Mouse (Mus musculus) ES-Bruce4 (cell line): ENCODE measurements around the gene Fli1. TPM values are rescaled to one million over a fixed set of nuclear protein-coding genes. Genes with fewer than 3 reads are reported as not detected.

Source experiments
- H3K27ac ChIP-seq: 2 replicates; pipeline ENCODE4 v1.5.1; 2012; ENCODE audit warnings: low read length, inconsistent platforms; ENCODE audit not compliant: insufficient read depth
- H3K27me3 ChIP-seq: 2 replicates; pipeline ENCODE4 v1.6.1; 2012; ENCODE audit warnings: mild to moderate bottlenecking, low read length, inconsistent platforms; ENCODE audit not compliant: control insufficient read depth, poor library complexity, insufficient read depth, severe bottlenecking
- H3K36me3 ChIP-seq: 2 replicates; pipeline ENCODE4 v1.6.1; 2012; ENCODE audit warnings: inconsistent platforms, mild to moderate bottlenecking, low read length, moderate library complexity; ENCODE audit not compliant: control insufficient read depth, poor library complexity, insufficient read depth, severe bottlenecking
- H3K4me1 ChIP-seq: one replicate; pipeline ENCODE4 v1.8.1; 2011; ENCODE audit warnings: low read length; ENCODE audit not compliant: control insufficient read depth, insufficient read depth
- H3K4me3 ChIP-seq: 2 replicates; pipeline ENCODE4 v1.5.1; 2011; ENCODE audit warnings: low read depth, mild to moderate bottlenecking, low read length
- H3K9ac ChIP-seq: 2 replicates; pipeline ENCODE4 v1.6.1; 2012; ENCODE audit warnings: low read depth, mild to moderate bottlenecking, inconsistent platforms; ENCODE audit not compliant: poor library complexity, severe bottlenecking
- H3K9me3 ChIP-seq: replicated peaks from 2 replicates; pipeline ENCODE4 v1.6.1; 2012; ENCODE audit warnings: mild to moderate bottlenecking, low read length, inconsistent platforms; ENCODE audit not compliant: control insufficient read depth, poor library complexity, insufficient read depth, severe bottlenecking
- CTCF ChIP-seq: IDR thresholded peaks from one replicate; pipeline ENCODE4 v1.8.1; 2011; ENCODE audit warnings: low read depth, low read length
- EP300 ChIP-seq: IDR thresholded peaks from 2 replicates; pipeline ENCODE4 v1.6.1; 2011; ENCODE audit warnings: low read depth, low read length; ENCODE audit not compliant: insufficient read depth
- POLR2A ChIP-seq: IDR thresholded peaks from one replicate; pipeline ENCODE4 v1.8.1; 2011; ENCODE audit warnings: low read length; ENCODE audit not compliant: insufficient read depth
- polyA plus RNA-seq: library from polyadenylated mRNA; stranded (reverse); fragments of >200 nt; gene quantifications from 2 replicates; pipeline ENCODE4 v1.2.4, GENCODE M21; 2011; ENCODE audit warnings: low read depth; ENCODE audit not compliant: missing spikeins, insufficient read depth, insufficient read length

Fli1 gene
- polyA plus RNA-seq, 1 experiment = not detected

DNA sequence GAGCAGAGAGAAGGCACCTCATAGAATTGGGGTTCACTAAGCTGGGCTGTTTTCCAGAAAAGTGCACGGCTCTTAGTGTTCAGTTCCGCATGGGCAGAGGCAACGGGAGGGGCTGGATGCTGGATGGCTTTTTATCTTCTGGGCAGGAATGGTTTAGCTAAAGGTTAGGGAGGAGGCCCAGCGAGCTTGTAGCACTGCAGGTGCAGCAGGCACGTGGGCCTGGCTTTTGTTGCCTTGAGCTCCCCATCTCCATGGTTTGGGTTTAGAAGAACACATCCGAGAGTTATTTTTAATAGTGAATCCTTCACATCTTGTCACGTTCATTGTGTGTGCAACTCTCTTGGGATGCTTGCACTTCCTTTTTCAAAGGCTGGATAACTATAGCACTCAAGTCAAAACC lies 117.3 kb downstream of the Fli1 start:
- no peak overlapping the region for H3K4me3 ChIP-seq
- H3K4me1 ChIP-seq = no peaks in the 10 kb centered on the region
- H3K36me3 ChIP-seq = no peaks in the 10 kb centered on the region
- H3K27me3 ChIP-seq = no peaks in the 10 kb centered on the region; the same call in 1 of the 2 replicates
- H3K9ac ChIP-seq = no peak overlapping the region
- TF ChIP-seq CTCF (no peak), POLR2A (no peak), EP300 (no peak)
- H3K9me3 ChIP-seq = no peaks in the 10 kb centered on the region
- H3K27ac ChIP-seq = no peak overlapping the region

DNA sequence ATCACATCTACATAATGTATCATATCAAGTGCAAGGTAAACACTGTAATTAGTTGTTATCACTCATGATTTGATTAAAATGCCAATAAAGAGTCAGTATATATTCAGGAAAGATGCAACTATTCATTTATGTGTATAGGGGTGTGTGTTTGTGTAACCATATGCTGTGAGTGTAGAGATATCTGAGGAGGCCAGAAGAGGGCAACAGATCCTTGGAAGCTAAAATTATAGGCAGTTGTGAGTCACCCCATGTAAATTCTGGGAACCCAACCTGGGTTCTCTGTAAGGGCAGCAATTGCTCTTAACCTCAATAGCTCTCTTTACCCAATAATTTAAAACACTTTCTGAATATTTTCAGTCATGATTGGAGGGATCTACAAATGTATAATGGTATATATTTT lies 122.0 kb downstream of the Fli1 start:
- Histone ChIP-seq H3K27ac (no peak overlapping the region), H3K4me1 (no peaks in the 10 kb centered on the region), H3K4me3 (no peak overlapping the region), H3K36me3 (no peaks in the 10 kb centered on the region), H3K9ac (no peak overlapping the region), H3K27me3 (no peaks in the 10 kb centered on the region; the same call in 1 of the 2 replicates), H3K9me3 (no peaks in the 10 kb centered on the region)
- TF ChIP-seq CTCF (no peak), EP300 (no peak), POLR2A (no peak)

DNA sequence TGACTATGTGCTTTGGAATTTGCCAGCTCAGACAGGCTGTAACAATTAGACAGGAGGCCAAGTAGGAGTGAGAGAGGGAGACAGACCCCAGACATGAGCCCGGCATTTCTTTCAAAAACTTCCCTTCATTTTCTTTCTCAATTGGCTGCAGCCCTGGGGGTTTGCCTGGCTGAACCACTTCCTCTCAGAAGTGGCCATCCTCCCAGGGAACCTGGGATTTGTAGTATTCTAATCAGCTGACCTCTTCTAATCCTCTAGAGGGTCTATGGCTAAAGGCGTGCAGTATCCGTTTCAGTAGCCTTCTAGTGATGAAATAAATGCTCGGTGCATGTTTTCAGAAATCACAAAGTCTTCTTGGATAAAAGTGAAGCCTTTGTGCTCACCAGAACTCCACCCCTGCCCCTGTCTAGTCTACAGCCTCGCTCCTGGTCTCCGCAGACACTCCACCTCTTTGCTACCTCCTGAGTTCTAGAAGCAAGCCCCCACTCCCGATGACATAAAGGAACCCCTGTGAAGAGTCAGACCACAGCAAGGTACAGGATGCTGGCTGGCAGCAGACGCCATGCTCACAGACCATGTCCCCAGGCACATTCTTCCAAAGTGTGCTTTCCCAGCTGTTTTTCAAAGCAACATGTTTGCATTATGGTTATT lies 125.1 kb downstream of the Fli1 start:
- Histone ChIP-seq H3K4me3 (no peak overlapping the region), H3K27ac (no peak overlapping the region), H3K9me3 (no peaks in the 10 kb centered on the region)

DNA sequence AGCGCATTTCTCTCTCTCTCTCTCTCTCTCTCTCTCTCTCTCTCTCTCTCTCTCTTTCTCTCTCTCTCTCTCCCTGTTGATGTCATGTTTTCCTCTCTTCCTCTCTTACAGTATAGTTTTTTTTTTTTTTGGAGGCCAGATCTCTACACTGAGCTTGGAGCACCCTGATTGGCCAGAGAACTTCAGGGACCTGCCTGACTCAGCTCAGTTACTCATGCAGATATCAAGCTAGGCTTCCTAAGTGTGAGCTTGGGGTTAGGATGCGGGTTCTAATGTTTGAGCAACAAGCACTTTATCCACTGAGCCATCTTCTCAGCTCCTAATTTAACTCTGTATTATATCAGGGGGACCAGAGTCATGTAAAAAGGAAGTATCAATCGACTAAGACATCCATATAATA lies 126.7 kb downstream of the Fli1 start:
- no peak for TF ChIP-seq CTCF
- no peak for TF ChIP-seq EP300
- no peak for TF ChIP-seq POLR2A

More for the DNA sequence above, 125.1 kb downstream of the Fli1 start:
- H3K9ac ChIP-seq = no peak overlapping the region
- no peaks in the 10 kb centered on the region for H3K4me1 ChIP-seq
- no peaks in the 10 kb centered on the region; the same call in 1 of the 2 replicates for H3K27me3 ChIP-seq
- H3K36me3 ChIP-seq = no peaks in the 10 kb centered on the region
- no peak for TF ChIP-seq POLR2A
- TF ChIP-seq CTCF = no peak
- no peak for TF ChIP-seq EP300

GRCm38 (mm10) chr9:32414956-32415355 lies 127.7 kb downstream of the Fli1 start:
- H3K4me3 ChIP-seq = no peak overlapping the region
- no peaks in the 10 kb centered on the region for H3K36me3 ChIP-seq
- TF ChIP-seq EP300 (no peak), CTCF (no peak), POLR2A (no peak)
- no peaks in the 10 kb centered on the region for H3K9me3 ChIP-seq
- H3K27me3 ChIP-seq = no peaks in the 10 kb centered on the region
- H3K27ac ChIP-seq = no peak overlapping the region
- H3K4me1 ChIP-seq = no peaks in the 10 kb centered on the region
- H3K9ac ChIP-seq = no peak overlapping the region

More for the DNA sequence above, 126.7 kb downstream of the Fli1 start:
- Histone ChIP-seq H3K9me3 (no peaks in the 10 kb centered on the region), H3K27ac (no peak overlapping the region), H3K9ac (no peak overlapping the region), H3K36me3 (no peaks in the 10 kb centered on the region), H3K4me1 (no peaks in the 10 kb centered on the region), H3K27me3 (no peaks in the 10 kb centered on the region), H3K4me3 (no peak overlapping the region)

GRCm38 (mm10) chr9:32412836-32413580 lies 129.7 kb downstream of the Fli1 start:
- Histone ChIP-seq H3K9ac (no peak overlapping the region), H3K4me3 (no peak overlapping the region), H3K27me3 (peaks cover 8% of the 10 kb centered on the region; the same call in 1 of the 2 replicates), H3K27ac (no peak overlapping the region), H3K9me3 (no peaks in the 10 kb centered on the region), H3K4me1 (no peaks in the 10 kb centered on the region), H3K36me3 (no peaks in the 10 kb centered on the region)
- TF ChIP-seq POLR2A (no peak), EP300 (no peak), CTCF (no peak)
